Mouse (Mus musculus): Measurements from ENCODE around the gene Rgs5.

Rgs5 gene

GRCm38 (mm10) chr1:169655256-169655655 lies at the start of gene Rgs5:
Rgs5 (plus strand) TSS chr1:169655501.
- DNase-seq: peak; percentile 77

GRCm38 (mm10) chr1:169606164-169606563 lies 49.1 kb upstream of the Rgs5 start:
- DNase-seq: no peak

- peak; percentile 39 for DNase-seq
Observed at GRCm38 (mm10) chr1:169629738-169630137, 25.6 kb upstream of the Rgs5 start.

- no peak for DNase-seq
Observed at GRCm38 (mm10) chr1:169637251-169637750, 18.0 kb upstream of the Rgs5 start.

DNA sequence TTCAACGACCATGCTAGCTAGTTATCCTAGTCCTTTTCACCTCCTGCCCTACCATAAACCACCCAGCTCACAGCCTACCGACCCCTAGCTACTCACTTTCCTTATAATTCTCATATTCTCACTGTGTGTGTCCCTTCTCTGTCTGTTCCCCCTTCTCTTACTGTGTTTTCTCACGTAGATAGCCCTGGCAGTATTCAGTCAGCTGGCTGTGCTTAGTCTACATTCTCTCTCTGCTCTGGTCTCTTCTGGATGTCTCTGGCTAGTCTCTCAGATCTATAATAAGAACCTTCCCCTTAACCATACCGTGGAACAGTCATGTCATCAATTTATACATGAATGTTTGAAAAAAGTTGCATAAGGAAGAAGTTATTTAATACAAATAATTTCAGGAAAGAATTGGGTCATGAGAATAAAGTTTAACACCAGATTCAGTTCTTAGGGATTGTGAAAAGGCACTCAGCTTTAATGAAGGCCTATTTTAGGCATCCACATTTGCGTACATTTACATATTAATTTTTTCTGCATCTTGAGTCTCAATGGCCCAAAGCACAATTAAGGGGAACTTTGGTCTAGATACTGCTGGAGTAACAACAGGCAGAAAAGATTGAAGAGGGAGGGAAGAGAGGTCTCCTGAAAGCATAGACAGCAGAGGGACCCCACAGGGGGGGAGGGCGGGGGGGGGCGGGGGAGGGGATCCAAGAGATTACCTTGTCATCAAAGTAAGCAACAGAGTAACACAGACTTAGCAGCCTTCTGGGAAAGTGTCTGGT lies 10.2 kb upstream of the Rgs5 start:
- no peak for DNase-seq

GRCm38 (mm10) chr1:169659479-169659878 lies 4.2 kb downstream of the Rgs5 start:
- DNase-seq: no peak

DNA sequence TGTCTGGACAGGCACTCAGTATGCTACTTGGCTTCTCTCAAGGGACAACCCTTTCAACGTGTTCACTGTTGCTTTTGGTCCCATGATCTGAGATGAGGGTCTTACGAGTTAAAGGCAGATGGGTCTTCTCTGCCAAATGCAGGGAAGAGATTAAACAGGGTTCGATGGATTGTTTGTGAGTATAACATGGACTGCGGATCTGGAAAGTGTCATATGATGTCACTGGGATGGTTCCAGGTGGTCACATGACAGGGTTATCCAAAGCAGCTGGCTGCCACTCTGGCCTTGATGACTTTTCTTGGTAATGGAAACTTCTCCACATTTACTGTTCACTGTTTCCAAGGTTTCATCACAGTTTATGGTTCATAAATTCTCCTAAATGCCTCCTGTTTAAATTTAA lies 12.0 kb downstream of the Rgs5 start:
- no peak for DNase-seq

- peak; percentile 39 for DNase-seq
Observed at GRCm38 (mm10) chr1:169670705-169671104, 15.4 kb downstream of the Rgs5 start.

DNA sequence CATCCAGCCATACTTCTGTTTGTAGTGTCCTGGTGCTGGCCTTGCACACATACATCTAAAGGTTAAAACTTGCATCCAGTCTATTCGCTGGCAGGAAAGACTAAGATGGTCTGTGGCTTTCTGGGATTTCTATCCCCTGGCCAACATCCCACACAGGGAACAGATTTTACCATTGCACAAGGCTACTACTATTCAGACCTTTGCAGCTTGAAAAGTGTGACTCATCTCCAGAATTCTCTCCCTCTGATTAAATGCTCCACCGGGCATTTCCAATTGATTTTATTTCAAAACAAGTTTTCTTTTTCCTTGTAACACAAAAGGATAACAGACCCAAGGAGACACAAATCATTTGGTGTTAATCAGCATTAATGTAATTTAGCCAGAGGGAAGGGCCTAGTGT lies 16.5 kb downstream of the Rgs5 start:
- DNase-seq: no peak

GRCm38 (mm10) chr1:169672272-169672671 lies 17.0 kb downstream of the Rgs5 start:
- no peak for DNase-seq

GRCm38 (mm10) chr1:169674116-169674515 lies 18.8 kb downstream of the Rgs5 start:
- peak; percentile 21 for DNase-seq

GRCm38 (mm10) chr1:169676751-169677150 lies 21.4 kb downstream of the Rgs5 start:
- DNase-seq: no peak

- DNase-seq: peak; percentile 35
Observed at GRCm38 (mm10) chr1:169680455-169681208, 25.3 kb downstream of the Rgs5 start.

GRCm38 (mm10) chr1:169682775-169683497 lies 27.6 kb downstream of the Rgs5 start:
- DNase-seq: no peak

DNA sequence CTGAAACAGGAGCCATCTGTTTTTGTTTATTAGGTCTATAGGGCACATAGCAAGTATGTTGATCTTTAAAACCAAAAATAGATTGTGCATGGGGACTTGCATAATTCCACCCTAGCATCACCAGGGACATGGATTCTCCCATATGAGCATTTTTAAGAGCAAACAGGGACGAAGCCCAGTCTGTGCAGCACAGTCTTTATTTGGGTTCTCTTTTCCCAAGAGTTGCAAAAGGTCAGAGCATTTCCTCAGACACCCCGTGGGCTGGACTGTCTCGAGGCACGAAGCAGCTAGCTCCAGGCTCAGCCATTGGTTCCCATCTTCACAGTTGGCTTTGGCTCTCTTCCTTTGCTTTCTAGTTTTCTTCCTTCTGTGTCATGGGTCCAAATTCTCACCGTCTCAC lies 30.0 kb downstream of the Rgs5 start:
- peak; percentile 23 for DNase-seq

GRCm38 (mm10) chr1:169693040-169693439 lies 37.7 kb downstream of the Rgs5 start:
- no peak for DNase-seq

- no peak for DNase-seq
Observed at GRCm38 (mm10) chr1:169693537-169693936, 38.2 kb downstream of the Rgs5 start.

DNA sequence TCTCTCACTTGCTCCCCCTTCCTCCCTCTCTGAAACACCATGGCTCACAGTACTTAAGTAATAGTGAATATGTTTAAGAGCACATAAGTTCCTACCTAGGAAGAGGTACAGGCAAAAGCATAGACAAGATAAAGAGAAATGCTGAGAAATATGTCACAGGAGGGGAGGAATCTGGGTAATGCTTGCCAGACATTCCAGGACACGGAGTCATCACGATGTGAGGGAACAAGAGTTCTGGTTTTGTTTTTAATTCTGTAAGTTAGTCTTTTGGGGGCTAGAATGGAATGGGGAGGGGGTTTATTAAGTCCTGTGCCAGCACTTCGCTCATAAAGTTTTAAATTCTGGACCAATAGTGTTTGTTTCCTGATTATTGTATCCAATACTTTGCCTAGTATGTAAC lies 40.1 kb downstream of the Rgs5 start:
- no peak for DNase-seq

DNA sequence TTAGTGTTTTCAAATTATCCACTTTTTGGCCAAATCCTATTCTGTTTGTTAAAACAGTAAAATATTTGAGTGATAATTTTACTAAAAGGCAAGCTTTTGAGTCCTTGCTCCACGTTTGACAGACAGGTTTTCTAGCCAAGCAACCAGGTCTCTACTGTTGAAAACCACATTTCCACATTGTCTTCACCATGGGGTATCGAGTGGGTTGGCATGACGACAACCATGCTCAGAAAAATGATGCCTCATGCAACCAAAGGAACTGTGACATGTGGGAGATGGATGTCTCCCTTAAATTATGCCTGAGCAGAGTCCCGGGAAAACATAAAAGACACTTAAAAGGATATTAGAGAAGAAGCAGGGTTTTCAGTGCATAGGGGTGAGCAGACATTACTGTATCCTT lies 41.9 kb downstream of the Rgs5 start:
- DNase-seq: no peak

- DNase-seq: no peak
Observed at GRCm38 (mm10) chr1:169699184-169699583, 43.9 kb downstream of the Rgs5 start.

DNA sequence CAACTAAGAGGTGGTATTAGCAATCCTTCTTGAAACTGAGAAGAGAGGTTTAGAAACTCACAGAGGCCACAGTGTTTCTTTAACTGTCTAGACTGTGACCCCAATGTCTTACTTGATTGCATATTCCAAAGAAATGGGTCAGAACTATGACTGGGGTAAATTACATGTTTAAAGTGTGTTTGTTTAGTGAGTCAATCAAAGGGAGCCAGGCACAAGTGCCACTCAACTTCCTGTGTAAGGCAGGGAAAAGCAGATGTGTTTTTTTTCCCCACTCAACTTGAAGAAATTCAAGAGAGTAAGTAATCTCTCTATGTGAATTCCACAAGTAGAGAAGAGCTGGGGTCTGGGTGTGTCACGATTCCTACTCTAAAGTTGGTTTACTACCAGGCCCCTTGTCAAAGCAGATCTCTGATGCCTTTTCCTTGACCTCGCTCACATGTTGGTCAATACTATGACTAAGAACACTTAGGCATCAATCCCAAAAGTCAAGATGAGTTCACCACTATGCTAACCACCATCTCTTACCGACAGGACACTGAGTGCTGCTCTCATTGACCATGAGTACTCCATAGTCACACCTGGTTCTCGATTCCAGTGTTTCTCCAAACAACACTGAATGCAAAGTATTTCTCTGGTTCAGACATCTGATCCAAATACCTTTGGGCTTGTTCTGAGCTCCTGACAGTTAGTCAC lies 49.2 kb downstream of the Rgs5 start:
- DNase-seq: peak; percentile 24

GRCm38 (mm10) chr1:169721836-169722235 lies 66.5 kb downstream of the Rgs5 start:
- DNase-seq: no peak

GRCm38 (mm10) chr1:169726319-169726718 lies 71.0 kb downstream of the Rgs5 start:
- no peak for DNase-seq

Measured in lung, postnatal 10 days (tissue).